Mouse (Mus musculus) cortical plate, adult 2 months (tissue): Measurements from ENCODE around the gene Dlk2.

Experiments used
- CTCF ChIP-seq: fragments of 200-500 bp; IDR thresholded peaks from 2 replicates; pipeline ENCODE4 v1.5.1; 2011; ENCODE audit warnings: mild to moderate bottlenecking, control low read depth, low read length; ENCODE audit not compliant: insufficient read depth; ENCODE audit errors: extremely low read depth
- POLR2A ChIP-seq: fragments of 200-500 bp; IDR thresholded peaks from 2 replicates; pipeline ENCODE4 v1.6.1; 2011; ENCODE audit warnings: mild to moderate bottlenecking, low read length, control low read depth; ENCODE audit not compliant: insufficient read depth; ENCODE audit errors: extremely low read depth

GRCm38 (mm10) chr17:46248189-46248522, 49.1 kb upstream of the Dlk2 start:
- TF ChIP-seq POLR2A (no peak), CTCF (no peak)
